Mouse (Mus musculus) intestine, postnatal 0 days (tissue): ENCODE results near the gene Klhl33. TPM values are rescaled to one million over a fixed set of nuclear protein-coding genes. Genes with fewer than 3 reads are reported as not detected.
"Not testable (repeated sequence)": the region's sequence is repeated elsewhere in the genome, so short reads cannot be mapped to it uniquely, and the experiment has no call there.

Experiments
- ATAC-seq: fragments of 200-750 bp; cut with Nextera tagmentation; 2 replicates; pipeline ENCODE4 v1.8.0; 2017; ENCODE audit warnings: mild to moderate bottlenecking, moderate TSS enrichment, moderate library complexity
- H3K27ac ChIP-seq: fragments of 300-500 bp; sonication (generic); 2 replicates; pipeline ENCODE4 v1.5.1; 2014; ENCODE audit warnings: mild to moderate bottlenecking, low read depth, low read length, moderate library complexity
- H3K27me3 ChIP-seq: fragments of 300-500 bp; sonication (generic); replicated peaks from 2 replicates; pipeline ENCODE4 v1.6.1; 2014; ENCODE audit warnings: low read length, mixed read lengths; ENCODE audit not compliant: control insufficient read depth, insufficient read depth
- H3K36me3 ChIP-seq: fragments of 300-500 bp; sonication (generic); 2 replicates; pipeline ENCODE4 v1.6.1; 2014; ENCODE audit warnings: mild to moderate bottlenecking, moderate library complexity; ENCODE audit not compliant: control insufficient read depth, insufficient read depth
- H3K4me1 ChIP-seq: fragments of 300-500 bp; sonication (generic); replicated peaks from 2 replicates; pipeline ENCODE4 v1.6.1; 2014; ENCODE audit warnings: antibody characterized with exemption, low read length, mixed read lengths; ENCODE audit not compliant: control insufficient read depth, insufficient read depth
- H3K4me2 ChIP-seq: fragments of 300-500 bp; sonication (generic); replicated peaks from 2 replicates; pipeline ENCODE4 v1.6.1; 2014; ENCODE audit warnings: low read depth, mild to moderate bottlenecking, moderate library complexity
- H3K4me3 ChIP-seq: fragments of 300-500 bp; sonication (generic); 2 replicates; pipeline ENCODE4 v1.5.1; 2014; ENCODE audit warnings: low read depth, low read length
- H3K9ac ChIP-seq: fragments of 300-500 bp; sonication (generic); 2 replicates; pipeline ENCODE4 v1.6.1; 2014; ENCODE audit warnings: mild to moderate bottlenecking, low read depth, low read length
- H3K9me3 ChIP-seq: fragments of 300-500 bp; sonication (generic); 2 replicates; pipeline ENCODE4 v1.6.1; 2016; ENCODE audit warnings: mixed run types; ENCODE audit not compliant: control insufficient read depth
- CTCF ChIP-seq: sonication (generic); IDR thresholded peaks from 2 replicates; pipeline ENCODE4 v1.5.1; 2016; ENCODE audit warnings: low read depth, mild to moderate bottlenecking, control low read depth, antibody characterized with exemption, moderate library complexity
- WGBS: fragments of 180-500 bp; shearing (Covaris S2); extraction: QIAGEN DNeasy Blood & Tissue Kit; methylation state at CpG from one replicate; pipeline ENCODE4 v1.1.7; 2014; 5-methylcytosine and 5-hydroxymethylcytosine counted together
- polyA plus RNA-seq: library from polyadenylated mRNA; unstranded; fragments of >200 nt; fragmentation: Nextera tagmentation; extraction: Ambion mirVana; gene quantifications from 2 replicates; pipeline ENCODE4 v1.2.1, GENCODE M21; 2015

The Klhl33 gene
- 0.09 and 0.17 TPM in 2 replicates for polyA plus RNA-seq

- peak within 1 kb of the TSS; percentile 35 for H3K4me3 ChIP-seq
- 0 out of 2 replicates have a peak within 1 kb of the TSS, but pooled peaks have one; percentile 34 for H3K9ac ChIP-seq
- peak within 1 kb of the TSS; percentile 76 for H3K4me2 ChIP-seq
- WGBS, result 67% methylated on average over 7 of the region's 7 CpGs
- no peak for ATAC-seq
- TF ChIP-seq CTCF, result no peak
- H3K27ac ChIP-seq, result no peak within 1 kb of the TSS
- no peaks in the 10 kb centered on the region; the same call in 1 of the 2 replicates for H3K4me1 ChIP-seq
- no peaks in the 10 kb centered on the region for H3K27me3 ChIP-seq
- no peaks in the 10 kb centered on the region for H3K36me3 ChIP-seq
- H3K9me3 ChIP-seq, result no peaks in the 10 kb centered on the region
Observed at GRCm38 (mm10) chr14:50897374-50897765, at the start of gene Klhl33. Klhl33 (minus strand) TSS chr14:50897507.

- H3K36me3 ChIP-seq, H3K9ac ChIP-seq, H3K27me3 ChIP-seq, H3K4me1 ChIP-seq, H3K9me3 ChIP-seq, ATAC-seq: not testable (repeated sequence)
- Histone ChIP-seq H3K27ac (peak overlapping the region; percentile 90), H3K4me3 (peak overlapping the region; percentile 58), H3K4me2 (peak overlapping the region; percentile 74)
- 11% methylated on average over 3 of the region's 3 CpGs for WGBS
Observed at GRCm38 (mm10) chr14:50945526-50945925, 48.2 kb upstream of the Klhl33 start.

- Histone ChIP-seq H3K9ac (peak overlapping the region; percentile 49), H3K4me2 (peak overlapping the region; percentile 74)
Observed at GRCm38 (mm10) chr14:50945081-50945480, 47.8 kb upstream of the Klhl33 start.

GRCm38 (mm10) chr14:50944668-50945033, 47.3 kb upstream of the Klhl33 start:
- H3K9ac ChIP-seq, result peak overlapping the region; percentile 49
- 0% methylated on average over 14 of the region's 15 CpGs for WGBS
- peak; percentile 93 for ATAC-seq
- not testable (repeated sequence) for H3K9me3 ChIP-seq, H3K4me1 ChIP-seq, H3K27me3 ChIP-seq, H3K36me3 ChIP-seq
- peak; percentile 62 for TF ChIP-seq CTCF
- H3K4me3 ChIP-seq, result peak overlapping the region; percentile 58
- peak overlapping the region; percentile 90 for H3K27ac ChIP-seq
- peak overlapping the region; percentile 74 for H3K4me2 ChIP-seq

More at GRCm38 (mm10) chr14:50945081-50945480, 47.8 kb upstream of the Klhl33 start:
- not testable (repeated sequence) for H3K9me3 ChIP-seq, H3K36me3 ChIP-seq, ATAC-seq, H3K27me3 ChIP-seq, H3K4me1 ChIP-seq
- H3K4me3 ChIP-seq, result peak overlapping the region; percentile 58
- peak overlapping the region; percentile 90 for H3K27ac ChIP-seq
- 5% methylated on average over 6 of the region's 6 CpGs for WGBS

- Histone ChIP-seq H3K9ac (peak within 1 kb of the TSS; percentile 49), H3K4me2 (peak within 1 kb of the TSS; percentile 74), H3K36me3 (no peaks in the 10 kb centered on the region; the same call in 1 of the 2 replicates), H3K27ac (peak within 1 kb of the TSS; percentile 90), H3K4me3 (peak within 1 kb of the TSS; percentile 58), H3K4me1 (no peaks in the 10 kb centered on the region), H3K9me3 (no peaks in the 10 kb centered on the region), H3K27me3 (no peaks in the 10 kb centered on the region)
- TF ChIP-seq CTCF, result peak; percentile 66
- peak; percentile 99 for ATAC-seq
- WGBS, result 9% methylated on average over 31 of the region's 31 CpGs
Observed at GRCm38 (mm10) chr14:50943932-50944667, 46.8 kb upstream of the Klhl33 start, which contains the start of gene Gm49342. Gm49342 (plus strand) TSS chr14:50944517.

GRCm38 (mm10) chr14:50938940-50939339, 41.6 kb upstream of the Klhl33 start:
- ATAC-seq, result no peak
- no peak overlapping the region for H3K4me3 ChIP-seq
- TF ChIP-seq CTCF, result no peak
- H3K27me3 ChIP-seq, result no peaks in the 10 kb centered on the region
- no peak overlapping the region for H3K4me2 ChIP-seq
- 22% methylated on average over 2 of the region's 2 CpGs for WGBS
- no peak overlapping the region for H3K9ac ChIP-seq
- H3K36me3 ChIP-seq, result no peaks in the 10 kb centered on the region
- H3K4me1 ChIP-seq, result no peaks in the 10 kb centered on the region
- H3K9me3 ChIP-seq, result no peaks in the 10 kb centered on the region
- H3K27ac ChIP-seq, result no peak overlapping the region
